Mouse (Mus musculus) adrenal gland, postnatal 25 days (tissue): ENCODE results near the gene Ubiad1. TPM values are rescaled to one million over a fixed set of nuclear protein-coding genes. Genes with fewer than 3 reads are reported as not detected.

ENCODE experiments used
- DNase-seq: peaks from one replicate; pipeline ENCODE4 v3.0.0; 2021; ENCODE audit warnings: mixed read lengths
- total RNA-seq: library from RNA; stranded (reverse); gene quantifications from 2 replicates; pipeline ENCODE4 v1.2.3, GENCODE M21; 2021

Gene Ubiad1
- total RNA-seq, 1 experiment from 2014 or later: 20.9 TPM

- DNase-seq: no peak
These were observed 39.8 kb downstream of the Ubiad1 start for GRCm38 (mm10) chr4:148404748-148405147.

GRCm38 (mm10) chr4:148403402-148403801 is 41.2 kb downstream of the Ubiad1 start:
- DNase-seq: no peak

GRCm38 (mm10) chr4:148399437-148400094 is 45.0 kb downstream of the Ubiad1 start:
- no peak for DNase-seq

GRCm38 (mm10) chr4:148397531-148398287 is 46.9 kb downstream of the Ubiad1 start:
- no peak for DNase-seq

- no peak for DNase-seq
These were observed 47.5 kb downstream of the Ubiad1 start for GRCm38 (mm10) chr4:148397113-148397512.

- DNase-seq: no peak
These were observed 48.7 kb downstream of the Ubiad1 start for GRCm38 (mm10) chr4:148395875-148396274.

GRCm38 (mm10) chr4:148395198-148395597 is 49.4 kb downstream of the Ubiad1 start:
- no peak for DNase-seq

GRCm38 (mm10) chr4:148391714-148392310 is 52.8 kb downstream of the Ubiad1 start:
- DNase-seq: no peak

- no peak for DNase-seq
These were observed 54.9 kb downstream of the Ubiad1 start for GRCm38 (mm10) chr4:148389635-148390034.

- DNase-seq: no peak
These were observed 55.5 kb downstream of the Ubiad1 start for GRCm38 (mm10) chr4:148389047-148389446.

- DNase-seq: no peak
These were observed 59.3 kb downstream of the Ubiad1 start for GRCm38 (mm10) chr4:148385269-148385668.

Other genes with a start within 250 kb of the Ubiad1 start
- gene Disp3, start 156.8 kb downstream of the Ubiad1 start, total RNA-seq: 0.85 and 1.8 TPM in 2 replicates
- gene Mtor, start 3.8 kb upstream of the Ubiad1 start, total RNA-seq: 61.0 and 81.2 TPM in 2 replicates
- 0.52 and 1.3 TPM in 2 replicates for gene Angptl7, start 55.7 kb upstream of the Ubiad1 start, total RNA-seq
- 54.7 and 55.2 TPM in 2 replicates for gene Exosc10, start 113.7 kb upstream of the Ubiad1 start, total RNA-seq
- gene Srm, start 146.7 kb upstream of the Ubiad1 start, total RNA-seq: 68.3 and 78.6 TPM in 2 replicates
- gene Masp2, start 157.8 kb upstream of the Ubiad1 start, total RNA-seq: 2.8 and 4.4 TPM in 2 replicates
- 282 and 318 TPM in 2 replicates for gene Tardbp, start 182.2 kb upstream of the Ubiad1 start, total RNA-seq
- gene Gm572, start 198.5 kb upstream of the Ubiad1 start, total RNA-seq: not detected in 2 replicates